Mouse (Mus musculus) forebrain, postnatal 0 days (tissue): ENCODE results near the gene Wipf1. TPM values are rescaled to one million over a fixed set of nuclear protein-coding genes. Genes with fewer than 3 reads are reported as not detected.

Source experiments
- ATAC-seq: fragments of 200-750 bp; cut with Nextera tagmentation; 2 replicates; pipeline ENCODE4 v1.8.0; 2017; ENCODE audit warnings: mild to moderate bottlenecking, moderate library complexity
- DNase-seq: peaks from one replicate; pipeline ENCODE4 v3.0.0-alpha.2; 2015
- H3K27ac ChIP-seq: fragments of 300-500 bp; sonication (generic); 2 replicates; pipeline ENCODE4 v1.5.1; 2014; ENCODE audit warnings: low read depth, mild to moderate bottlenecking, antibody characterized with exemption, low read length, moderate library complexity, mixed read lengths
- H3K27me3 ChIP-seq: fragments of 300-500 bp; sonication (generic); 2 replicates; pipeline ENCODE4 v1.6.1; 2014; ENCODE audit warnings: mild to moderate bottlenecking, low read length, mixed read lengths; ENCODE audit not compliant: insufficient read depth
- H3K36me3 ChIP-seq: fragments of 300-500 bp; sonication (generic); 2 replicates; pipeline ENCODE4 v1.6.1; 2014; ENCODE audit warnings: mild to moderate bottlenecking, moderate library complexity; ENCODE audit not compliant: insufficient read depth
- H3K4me1 ChIP-seq: fragments of 300-500 bp; sonication (generic); 2 replicates; pipeline ENCODE4 v1.6.1; 2014; ENCODE audit warnings: antibody characterized with exemption; ENCODE audit not compliant: insufficient read depth
- H3K4me2 ChIP-seq: fragments of 300-500 bp; sonication (generic); 2 replicates; pipeline ENCODE4 v1.6.1; 2014; ENCODE audit warnings: low read depth, mild to moderate bottlenecking, moderate library complexity
- H3K4me3 ChIP-seq: fragments of 300-500 bp; sonication (generic); 2 replicates; pipeline ENCODE4 v1.5.1; 2014; ENCODE audit warnings: low read depth, low read length, mixed read lengths
- H3K9ac ChIP-seq: fragments of 300-500 bp; sonication (generic); 2 replicates; pipeline ENCODE4 v1.6.1; 2014; ENCODE audit warnings: mild to moderate bottlenecking
- H3K9me3 ChIP-seq: fragments of 300-500 bp; sonication (generic); 2 replicates; pipeline ENCODE4 v1.6.1; 2016; ENCODE audit warnings: low read length
- CTCF ChIP-seq: sonication (generic); IDR thresholded peaks from 2 replicates; pipeline ENCODE4 v1.5.1; 2016; ENCODE audit warnings: antibody characterized with exemption, control low read depth, low read depth
- WGBS: fragments of 180-500 bp; shearing (Covaris S2); extraction: QIAGEN DNeasy Blood & Tissue Kit; methylation state at CpG from one replicate; pipeline ENCODE4 v1.1.7; 2014; 5-methylcytosine and 5-hydroxymethylcytosine counted together
- polyA plus RNA-seq: library from polyadenylated mRNA; unstranded; fragments of >200 nt; fragmentation: Nextera tagmentation; extraction: Ambion mirVana; gene quantifications from 2 replicates; pipeline ENCODE4 v1.2.1, GENCODE M21; 2015
- total RNA-seq: library from RNA; depleted of rRNA; stranded (reverse); fragments of >200 nt; gene quantifications from 2 replicates; pipeline ENCODE4 v1.2.3, GENCODE M21; 2014

Gene Wipf1
- total and polyA plus RNA-seq, 2 experiments from 2014 or later: 2.0 to 2.4 TPM

DNA sequence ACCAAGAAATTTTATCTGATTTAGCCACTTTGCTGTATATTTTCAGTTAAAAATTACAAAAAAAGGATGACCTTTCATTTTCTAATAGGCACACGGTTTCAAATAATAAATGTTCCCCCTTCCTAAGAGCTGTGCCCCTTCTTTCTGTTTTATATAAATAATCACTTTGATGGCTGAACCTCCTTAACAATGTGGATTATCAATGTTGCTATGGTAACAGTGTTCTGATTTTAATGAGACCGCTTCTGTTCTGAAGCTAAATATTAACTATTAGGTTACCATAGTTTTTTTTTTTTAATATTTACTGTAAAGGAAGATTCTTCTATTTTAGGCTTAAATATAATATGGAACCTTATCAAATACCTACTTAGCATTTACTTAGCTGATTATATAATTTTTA lies 89.2 kb downstream of the Wipf1 start:
- Histone ChIP-seq H3K4me1 (no peaks in the 10 kb centered on the region; the same call in 1 of the 2 replicates), H3K27ac (no peak overlapping the region), H3K9me3 (no peaks in the 10 kb centered on the region), H3K36me3 (no peaks in the 10 kb centered on the region), H3K4me2 (peak overlapping the region; percentile 24; the same call in 1 of the 2 replicates), H3K27me3 (no peaks in the 10 kb centered on the region), H3K4me3 (no peak overlapping the region), H3K9ac (no peak overlapping the region)
- ATAC-seq (no peak), DNase-seq (no peak)
- WGBS: 26% methylated on average over 2 of the region's 2 CpGs
- TF ChIP-seq CTCF: no peak

GRCm38 (mm10) chr2:73436976-73437375 lies 92.6 kb downstream of the Wipf1 start:
- Histone ChIP-seq H3K36me3 (no peaks in the 10 kb centered on the region), H3K4me2 (no peak overlapping the region), H3K27ac (no peak overlapping the region), H3K9me3 (no peaks in the 10 kb centered on the region), H3K27me3 (no peaks in the 10 kb centered on the region), H3K4me3 (no peak overlapping the region), H3K9ac (no peak overlapping the region), H3K4me1 (no peaks in the 10 kb centered on the region; the same call in 1 of the 2 replicates)
- no peak for TF ChIP-seq CTCF
- whole genome bisulfite sequencing: 52% methylated on average over 18 of the region's 18 CpGs
- ATAC-seq (no peak), DNase-seq (no peak)

GRCm38 (mm10) chr2:73435847-73436246 lies 93.7 kb downstream of the Wipf1 start:
- Histone ChIP-seq H3K27me3 (no peaks in the 10 kb centered on the region), H3K4me2 (no peak overlapping the region), H3K9me3 (no peaks in the 10 kb centered on the region), H3K36me3 (no peaks in the 10 kb centered on the region), H3K27ac (no peak overlapping the region), H3K4me3 (no peak overlapping the region), H3K4me1 (no peaks in the 10 kb centered on the region; the same call in 1 of the 2 replicates), H3K9ac (no peak overlapping the region)
- no peak for ATAC-seq
- no peak for TF ChIP-seq CTCF
- no peak for DNase-seq
- 95% methylated on average over 2 of the region's 2 CpGs for WGBS

GRCm38 (mm10) chr2:73431959-73432396 lies 97.6 kb downstream of the Wipf1 start:
- Histone ChIP-seq H3K4me3 (peak overlapping the region; percentile 26), H3K4me1 (no peaks in the 10 kb centered on the region), H3K27ac (0 out of 2 replicates have a peak overlapping the region, but pooled peaks have one; percentile 10), H3K36me3 (no peaks in the 10 kb centered on the region), H3K9me3 (no peaks in the 10 kb centered on the region), H3K27me3 (no peaks in the 10 kb centered on the region), H3K4me2 (peak overlapping the region; percentile 38), H3K9ac (peak overlapping the region; percentile 42)
- TF ChIP-seq CTCF: no peak
- WGBS: 26% methylated on average over 14 of the region's 14 CpGs
- ATAC-seq (peak; percentile 75), DNase-seq (peak; percentile 51)

DNA sequence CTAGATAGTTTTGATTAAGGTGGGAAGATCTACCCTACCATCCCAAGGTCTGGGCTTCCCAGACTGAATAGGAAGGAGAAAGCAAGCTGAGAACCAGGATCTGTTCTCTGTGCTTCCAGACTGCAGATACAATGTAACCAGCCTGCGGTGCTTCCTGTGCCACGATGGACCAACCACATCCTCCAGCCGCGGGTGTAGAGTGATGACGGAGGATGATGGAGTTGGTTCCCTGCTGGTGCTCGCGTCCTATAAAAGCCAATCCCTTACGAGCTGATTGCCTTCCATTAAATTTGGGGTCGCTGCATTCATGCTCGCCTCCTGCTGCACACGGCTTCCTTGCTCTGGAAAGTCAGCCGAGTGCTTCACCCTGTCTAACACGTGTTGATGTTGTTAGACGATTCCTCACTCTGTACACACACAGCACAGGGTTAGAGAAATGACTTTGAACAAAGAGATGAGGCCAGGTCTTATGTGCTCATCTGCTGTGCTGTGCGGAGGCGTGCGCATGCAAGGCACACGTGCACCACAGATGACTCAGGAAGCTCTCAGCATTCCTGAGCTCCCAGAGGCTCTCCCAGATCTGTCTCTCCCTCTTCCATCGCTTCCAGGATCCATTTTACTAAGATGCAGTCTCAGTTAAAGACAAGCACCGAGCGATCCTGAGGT lies 100.6 kb downstream of the Wipf1 start:
- H3K9ac ChIP-seq: no peak overlapping the region
- no peak overlapping the region for H3K4me3 ChIP-seq
- TF ChIP-seq CTCF: no peak
- peak; percentile 41 for DNase-seq
- 68% methylated on average over 21 of the region's 21 CpGs for WGBS
- no peak overlapping the region; the same call in 1 of the 2 replicates for H3K27ac ChIP-seq
- H3K4me1 ChIP-seq: no peaks in the 10 kb centered on the region
- H3K4me2 ChIP-seq: no peak overlapping the region
- H3K36me3 ChIP-seq: no peaks in the 10 kb centered on the region
- peak; percentile 76 for ATAC-seq
- no peaks in the 10 kb centered on the region for H3K27me3 ChIP-seq
- no peaks in the 10 kb centered on the region for H3K9me3 ChIP-seq

- Histone ChIP-seq H3K9ac (no peak overlapping the region), H3K4me1 (no peaks in the 10 kb centered on the region), H3K9me3 (no peaks in the 10 kb centered on the region), H3K4me3 (no peak overlapping the region), H3K36me3 (no peaks in the 10 kb centered on the region), H3K27ac (no peak overlapping the region), H3K4me2 (no peak overlapping the region), H3K27me3 (no peaks in the 10 kb centered on the region)
- DNase-seq (no peak), ATAC-seq (no peak)
- peak; percentile 41; the same call in 1 of the 2 replicates for TF ChIP-seq CTCF
- 32% methylated on average over 1 of the region's 1 CpGs for WGBS
Observed at GRCm38 (mm10) chr2:73427293-73427692, 102.2 kb downstream of the Wipf1 start.

GRCm38 (mm10) chr2:73425822-73426221 lies 103.7 kb downstream of the Wipf1 start:
- no peaks in the 10 kb centered on the region for H3K9me3 ChIP-seq
- H3K4me2 ChIP-seq: no peak overlapping the region
- no peaks in the 10 kb centered on the region for H3K4me1 ChIP-seq
- no peaks in the 10 kb centered on the region for H3K27me3 ChIP-seq
- no peak overlapping the region for H3K27ac ChIP-seq
- H3K4me3 ChIP-seq: no peak overlapping the region
- ATAC-seq (no peak), DNase-seq (no peak)
- no peak overlapping the region for H3K9ac ChIP-seq
- 90% methylated on average over 14 of the region's 14 CpGs for WGBS
- TF ChIP-seq CTCF: no peak
- H3K36me3 ChIP-seq: no peaks in the 10 kb centered on the region
